Mouse (Mus musculus): ENCODE measurements around the gene Ppp4r1.

DNA sequence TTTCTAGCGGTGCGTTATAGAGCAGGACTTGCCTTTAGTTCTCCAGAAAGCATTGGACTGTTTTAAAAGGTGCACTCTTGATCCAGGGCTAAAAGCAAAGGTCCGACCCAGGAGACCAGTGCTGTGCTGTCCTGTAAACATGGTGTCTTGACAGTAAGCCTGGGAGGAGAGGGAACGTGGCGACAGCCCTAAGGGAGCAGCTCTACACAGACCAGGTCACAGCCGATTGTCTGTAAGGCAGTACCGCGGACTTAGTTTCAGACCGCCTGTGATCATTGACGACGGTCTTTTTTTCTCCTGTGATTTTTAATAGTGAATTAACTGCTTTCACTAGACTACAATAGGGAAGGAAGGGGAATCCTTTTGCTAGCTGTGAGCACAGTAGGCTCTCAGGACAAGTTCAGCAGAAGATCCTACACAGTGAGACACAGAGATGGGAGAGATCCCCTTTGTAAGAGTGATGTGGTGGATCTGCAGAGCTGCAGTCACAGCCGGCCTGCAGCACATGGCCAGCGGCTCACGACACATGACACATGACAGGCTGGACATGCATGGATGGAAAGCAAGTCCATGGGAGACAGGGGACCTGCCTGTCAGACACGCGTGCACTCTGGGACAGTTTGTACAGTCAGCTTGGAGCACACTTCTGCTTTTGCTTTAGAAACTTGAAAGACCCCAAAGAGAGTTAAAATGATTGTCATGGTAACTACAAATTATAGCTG, 44.9 kb downstream of the Ppp4r1 start:
- TF ChIP-seq CTCF (IDR thresholded peaks at IDR 0.05; ENCODE audit: low read depth) (no peak), EP300 (optimal IDR thresholded peaks at IDR 0.05) (no peak)

Data from stomach, postnatal 0 days (tissue).